ENCODE assay signal across 8 mouse cellular contexts in the genomic region with DNA sequence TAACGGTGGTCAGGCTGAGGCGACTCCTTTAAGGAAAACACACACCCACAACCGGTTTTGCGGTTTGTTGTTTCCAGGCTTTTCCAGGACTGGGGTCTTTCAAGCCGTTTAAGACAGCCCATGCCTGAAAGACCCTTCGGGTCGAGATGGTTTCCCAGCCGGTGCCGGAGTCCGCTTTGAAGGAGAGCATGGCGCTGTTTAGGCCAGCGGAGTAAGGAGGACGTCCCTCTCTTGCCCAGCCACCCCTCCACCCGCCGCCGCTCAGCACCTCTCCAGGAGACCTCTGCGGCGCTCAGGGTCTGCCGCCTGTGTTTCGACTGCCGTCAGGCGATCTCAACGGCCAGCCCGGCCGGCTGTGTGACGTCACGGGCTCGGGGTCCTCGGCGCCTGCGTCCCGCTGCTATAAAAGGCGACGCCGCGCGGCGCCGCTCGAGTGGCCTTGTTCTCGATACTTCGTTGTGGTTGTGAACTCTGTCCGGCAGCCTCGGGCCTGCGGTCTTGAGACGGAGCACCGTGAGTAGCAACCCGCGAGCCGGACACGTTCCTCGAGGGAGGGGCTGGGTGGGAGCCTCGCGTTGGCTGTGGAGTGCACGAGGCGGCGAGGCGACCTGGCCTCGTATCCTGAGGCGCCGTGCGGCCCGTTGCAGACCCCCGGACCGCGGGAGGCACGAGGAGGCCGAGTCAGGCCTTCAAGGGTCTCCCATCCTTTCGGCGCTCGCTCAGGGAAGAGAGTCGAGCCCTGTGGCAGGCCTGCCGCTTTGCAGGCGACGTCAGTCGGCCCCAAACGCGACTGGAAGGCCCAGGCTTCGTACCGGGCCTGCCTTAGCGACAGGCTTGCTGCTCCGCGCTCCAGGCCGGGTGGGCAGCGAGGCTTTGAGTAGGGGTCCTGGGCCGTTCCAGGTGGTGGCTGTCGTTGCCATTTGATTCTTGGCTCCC. TPM values are rescaled to one million over a fixed set of nuclear protein-coding genes. Genes with fewer than 3 reads are reported as not detected.
DNase-seq lines count a peak whose midpoint lies in the region; ATAC-seq and TF ChIP-seq lines count a peak whose summit lies in the region.

A gene (plus strand): TSS at position 390 of the 936 bp plus-strand sequence.

- DNase-seq in 416B (ENCODE audit: low read depth) (peak; percentile 96), liver (peak; percentile 93)
- peak; percentile 95 for DNase-seq in heart, embryonic 10.5 days (ENCODE audit: low spot score)
- DNase-seq in spleen, postnatal 4 days (ENCODE audit: low spot score in 2 of 2) = peak; percentile 95 to 99

- peak within 1 kb of the TSS; percentile 98 for H3K4me3 ChIP-seq in bone marrow macrophage, adult 2 months (ENCODE audit: insufficient read depth, low read length)
- peak within 1 kb of the TSS; percentile 93 for H3K4me3 ChIP-seq in embryonic fibroblast, embryonic 13.5 days (ENCODE audit: insufficient read depth, low read length)
- H3K4me3 ChIP-seq in heart, embryonic 10.5 days = peak within 1 kb of the TSS; percentile 92
- peak within 1 kb of the TSS; percentile 72 for H3K4me3 ChIP-seq in kidney, embryonic 15.5 days (replicated peaks)

- WGBS in heart, embryonic 10.5 days = under 1% methylated on average over 86 of the region's 87 CpGs
- WGBS in kidney, embryonic 15.5 days = under 1% methylated on average over 79 of the region's 87 CpGs

- peak; percentile 92 for TF ChIP-seq POLR2A in bone marrow macrophage, adult 2 months (IDR thresholded peaks at IDR 0.05; ENCODE audit: borderline replicate concordance, low read depth, low read length)
- peak; percentile 98 for TF ChIP-seq POLR2A in embryonic fibroblast, embryonic 13.5 days (IDR thresholded peaks at IDR 0.05; ENCODE audit: low read depth, low read length)

- peak within 1 kb of the TSS; percentile 99 for H3K27ac ChIP-seq in bone marrow macrophage, adult 2 months (ENCODE audit: insufficient read depth, low read depth, low read length)
- H3K27ac ChIP-seq in embryonic fibroblast, embryonic 13.5 days (ENCODE audit: insufficient read depth, low read length) = peak within 1 kb of the TSS; percentile 96
- peak within 1 kb of the TSS; percentile 99 for H3K27ac ChIP-seq in heart, embryonic 10.5 days
- peak within 1 kb of the TSS; percentile 99 for H3K27ac ChIP-seq in kidney, embryonic 15.5 days

- H3K27me3 ChIP-seq in heart, embryonic 10.5 days (ENCODE audit: insufficient read depth, poor library complexity, severe bottlenecking) = no peaks in the 10 kb centered on the region
- H3K27me3 ChIP-seq in kidney, embryonic 15.5 days = no peaks in the 10 kb centered on the region

- peak within 1 kb of the TSS; percentile 71 for H3K4me2 ChIP-seq in kidney, embryonic 15.5 days

- peak; percentile 92 for ATAC-seq in kidney, embryonic 15.5 days (replicated peaks; ENCODE audit: low FRiP score)
- ATAC-seq in monocyte, adult 5-6 weeks (replicated peaks; ENCODE audit: insufficient number of reproducible peaks, low FRiP score, low TSS enrichment, poor library complexity, severe bottlenecking) = peak; percentile 81

- H3K9me3 ChIP-seq in heart, embryonic 10.5 days = no peaks in the 10 kb centered on the region
- H3K9me3 ChIP-seq in kidney, embryonic 15.5 days (replicated peaks) = no peaks in the 10 kb centered on the region

- H3K4me1 ChIP-seq in bone marrow macrophage, adult 2 months (ENCODE audit: control insufficient read depth, insufficient read depth, low read length) = peaks cover 16% of the 10 kb centered on the region
- H3K4me1 ChIP-seq in embryonic fibroblast, embryonic 13.5 days (ENCODE audit: control insufficient read depth, insufficient read depth, low read length) = 0 out of 2 replicates have a peak, but pooled peaks cover 1% of the 10 kb centered on the region
- peaks cover 18% of the 10 kb centered on the region; the same call in 1 of the 2 replicates for H3K4me1 ChIP-seq in heart, embryonic 10.5 days
- peaks cover 21% of the 10 kb centered on the region for H3K4me1 ChIP-seq in kidney, embryonic 15.5 days

- H3K36me3 ChIP-seq in heart, embryonic 10.5 days = peaks cover 11% of the 10 kb centered on the region; the same call in 1 of the 2 replicates
- H3K36me3 ChIP-seq in kidney, embryonic 15.5 days = peaks cover 13% of the 10 kb centered on the region; the same call in 1 of the 2 replicates

- no peak for TF ChIP-seq CTCF in bone marrow macrophage, adult 2 months (IDR thresholded peaks at IDR 0.05; ENCODE audit: low read depth, low read length)
- TF ChIP-seq CTCF in embryonic fibroblast, embryonic 13.5 days (IDR thresholded peaks at IDR 0.05; ENCODE audit: borderline replicate concordance, insufficient read depth, low read length) = no peak

- peak within 1 kb of the TSS; percentile 95 for H3K9ac ChIP-seq in kidney, embryonic 15.5 days

RNA-seq across cellular contexts. Expression of the gene that starts here (rescaled TPM):
- 155 and 164 TPM in 2 replicates for polyA plus RNA-seq in bone marrow macrophage, adult 2 months (2012; ENCODE audit: insufficient read depth, insufficient read length, missing spikeins)
- 311 TPM in 2 replicates for polyA plus RNA-seq in embryonic fibroblast, embryonic 13.5 days (2011; ENCODE audit: insufficient read length, low read depth, missing spikeins)
- polyA plus RNA-seq in heart, embryonic 10.5 days (2016; fragmentation: Nextera tagmentation; extraction: Ambion mirVana) = 516 and 546 TPM in 2 replicates
- polyA plus RNA-seq in kidney, embryonic 15.5 days (2015; fragmentation: Nextera tagmentation; extraction: Ambion mirVana) = 790 and 863 TPM in 2 replicates
- 108 to 155 TPM (median 147 TPM) in 3 replicates for total RNA-seq in monocyte, adult 5-6 weeks (2017)

Comparison
In these comparisons a context has a peak if more than half of its experiments do, and no peak if none do; other contexts are left out.
1. Peak in every context shown above with its lines: DNase-seq, ATAC-seq, H3K4me3 ChIP-seq and H3K27ac ChIP-seq.